Mouse (Mus musculus) fibroblast of lung, adult 2 months (primary cell): ENCODE results near the gene Lrfn1.

Experiments used
- DNase-seq: peaks from one replicate; pipeline ENCODE4 v3.0.0-alpha.2; 2011; ENCODE audit warnings: low read depth

Gene Lrfn1

DNA sequence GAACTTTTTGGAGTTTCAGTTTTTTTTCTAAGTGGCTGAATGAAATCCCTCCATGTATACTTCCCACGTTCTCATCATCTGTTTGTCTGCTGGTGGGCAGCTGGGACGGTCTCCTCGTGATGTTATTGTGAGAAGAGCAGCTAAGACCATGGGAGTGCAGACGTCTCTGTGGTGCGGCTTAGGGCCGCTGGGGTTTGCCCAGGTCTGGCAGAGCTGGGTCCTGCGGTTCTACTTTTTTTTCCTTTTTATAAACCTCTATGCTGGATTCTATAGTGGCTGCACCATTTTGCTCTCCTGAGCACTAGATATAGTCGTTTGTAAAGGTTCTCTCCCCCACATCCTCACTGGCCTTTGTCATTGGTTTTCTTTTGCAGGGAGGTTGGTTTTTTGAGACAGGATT, 59.7 kb downstream of the Lrfn1 start:
- DNase-seq = no peak
